Mouse (Mus musculus): ENCODE data around the gene Mgst3. TPM values are rescaled to one million over a fixed set of nuclear protein-coding genes. Genes with fewer than 3 reads are reported as not detected.
A peak's percentile ranks its signal among the peaks of the same experiment; 100 is the strongest.

Gene Mgst3
- total RNA-seq, 2 experiments from 2014 or later: 29.3 to 31.7 TPM

GRCm38 (mm10) chr1:167388571-167388970 lies 5.1 kb downstream of the Mgst3 start:
- DNase-seq (ENCODE audit: low spot score in 2 of 2): no peak

- no peak for DNase-seq (ENCODE audit: low spot score in 2 of 2)
These were observed 5.8 kb downstream of the Mgst3 start for GRCm38 (mm10) chr1:167387796-167388195.

GRCm38 (mm10) chr1:167387310-167387709 lies 6.3 kb downstream of the Mgst3 start:
- no peak for DNase-seq (ENCODE audit: low spot score in 2 of 2)

GRCm38 (mm10) chr1:167386466-167386865 lies 7.2 kb downstream of the Mgst3 start:
- DNase-seq (ENCODE audit: low spot score in 2 of 2): no peak

- no peak for DNase-seq (ENCODE audit: low spot score in 2 of 2)
These were observed 8.0 kb downstream of the Mgst3 start for GRCm38 (mm10) chr1:167385636-167386035.

- DNase-seq (ENCODE audit: low spot score in 2 of 2): no peak
These were observed 8.4 kb downstream of the Mgst3 start for GRCm38 (mm10) chr1:167385211-167385610.

- no peak for DNase-seq (ENCODE audit: low spot score in 2 of 2)
These were observed 9.5 kb downstream of the Mgst3 start for GRCm38 (mm10) chr1:167384156-167384555.

- DNase-seq (ENCODE audit: low spot score in 2 of 2): no peak
These were observed 10.5 kb downstream of the Mgst3 start for GRCm38 (mm10) chr1:167383178-167383577.

GRCm38 (mm10) chr1:167382763-167383162 lies 10.9 kb downstream of the Mgst3 start:
- DNase-seq (ENCODE audit: low spot score in 2 of 2): no peak

GRCm38 (mm10) chr1:167382316-167382715 lies 11.3 kb downstream of the Mgst3 start:
- DNase-seq (ENCODE audit: low spot score in 2 of 2): no peak

GRCm38 (mm10) chr1:167381050-167382015 lies 12.3 kb downstream of the Mgst3 start:
- no peak for DNase-seq (ENCODE audit: low spot score in 2 of 2)

- DNase-seq (ENCODE audit: low spot score in 2 of 2): no peak
These were observed 13.4 kb downstream of the Mgst3 start for GRCm38 (mm10) chr1:167380223-167380622.

GRCm38 (mm10) chr1:167379751-167380150 lies 13.9 kb downstream of the Mgst3 start:
- DNase-seq (ENCODE audit: low spot score in 2 of 2): no peak

GRCm38 (mm10) chr1:167378019-167378418 lies 15.6 kb downstream of the Mgst3 start:
- no peak for DNase-seq (ENCODE audit: low spot score in 2 of 2)

GRCm38 (mm10) chr1:167374942-167375341 lies 18.7 kb downstream of the Mgst3 start:
- DNase-seq (ENCODE audit: low spot score in 2 of 2): no peak

- peak in 1 of 2 experiments; percentile 29 for DNase-seq (ENCODE audit: low spot score in 2 of 2)
These were observed 19.4 kb downstream of the Mgst3 start for GRCm38 (mm10) chr1:167374003-167374784.

- no peak for DNase-seq (ENCODE audit: low spot score in 2 of 2)
These were observed 20.9 kb downstream of the Mgst3 start for GRCm38 (mm10) chr1:167372739-167373138.

- peak; percentile 73 to 85 for DNase-seq (ENCODE audit: low spot score in 2 of 2)
These were observed 23.7 kb downstream of the Mgst3 start for GRCm38 (mm10) chr1:167369905-167370304.

GRCm38 (mm10) chr1:167368513-167368912 lies 25.1 kb downstream of the Mgst3 start:
- no peak for DNase-seq (ENCODE audit: low spot score in 2 of 2)

- no peak for DNase-seq (ENCODE audit: low spot score in 2 of 2)
These were observed 25.6 kb downstream of the Mgst3 start for GRCm38 (mm10) chr1:167368018-167368417.

- no peak for DNase-seq (ENCODE audit: low spot score in 2 of 2)
These were observed 27.0 kb downstream of the Mgst3 start for GRCm38 (mm10) chr1:167366621-167367020.

GRCm38 (mm10) chr1:167365808-167366207 lies 27.8 kb downstream of the Mgst3 start:
- no peak for DNase-seq (ENCODE audit: low spot score in 2 of 2)
